Comparison of ENCODE assay signal across 22 mouse cellular contexts in the genomic region with DNA sequence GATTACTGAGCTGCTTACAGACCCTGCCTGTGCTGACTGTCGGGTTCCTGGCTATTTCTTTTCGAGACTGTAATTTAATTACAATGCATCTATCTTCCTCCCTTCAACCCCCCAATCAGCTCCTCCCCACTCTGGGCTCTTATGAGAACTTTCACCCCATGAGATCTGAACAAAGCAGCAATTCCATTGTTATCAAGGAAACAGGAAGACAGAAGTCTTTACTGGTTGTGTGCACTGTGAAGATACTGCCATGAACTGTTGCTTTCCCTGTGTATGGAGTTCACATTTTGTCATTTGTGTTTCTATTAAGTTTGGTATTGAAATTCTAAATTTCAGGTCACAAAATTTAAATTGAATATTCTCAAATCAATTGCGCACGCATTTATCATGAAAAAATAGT.
DNase-seq lines count a peak whose midpoint lies in the region; ATAC-seq and TF ChIP-seq lines count a peak whose summit lies in the region.
"Had no signal": no experiment of that assay in that cellular context is flagged by ENCODE, and none has a peak within 500 bp of the region (broad histone marks: within the 10 kb centered on the region; RNA-seq: fewer than 3 reads in every experiment).

No protein-coding gene starts in this region.

- no peaks in the 10 kb centered on the region for H3K9me3 ChIP-seq in heart, embryonic 12.5 days (replicated peaks)
- no peaks in the 10 kb centered on the region for H3K9me3 ChIP-seq in liver, embryonic 11.5 days (ENCODE audit: control insufficient read depth, low read length)
- no peaks in the 10 kb centered on the region for H3K9me3 ChIP-seq in liver, postnatal 0 days (ENCODE audit: low read length)
- H3K9me3 ChIP-seq in midbrain, embryonic 13.5 days: no peaks in the 10 kb centered on the region
- H3K9me3 ChIP-seq: forebrain, embryonic 10.5 days; forebrain, embryonic 13.5 days; heart, embryonic 10.5 days; heart, embryonic 15.5 days; hindbrain, embryonic 12.5 days; hindbrain, embryonic 15.5 days had no signal

- no peak overlapping the region for H3K9ac ChIP-seq in heart, embryonic 12.5 days
- no peak overlapping the region for H3K9ac ChIP-seq in liver, embryonic 11.5 days (ENCODE audit: low read depth, low read length)
- no peak overlapping the region for H3K9ac ChIP-seq in liver, postnatal 0 days (replicated peaks)
- no peak overlapping the region for H3K9ac ChIP-seq in midbrain, embryonic 13.5 days (replicated peaks)
- H3K9ac ChIP-seq: forebrain, embryonic 13.5 days; heart, embryonic 15.5 days; hindbrain, embryonic 12.5 days; hindbrain, embryonic 15.5 days had no signal

- H3K4me2 ChIP-seq in heart, embryonic 12.5 days: no peak overlapping the region
- H3K4me2 ChIP-seq in liver, embryonic 11.5 days: no peak overlapping the region
- H3K4me2 ChIP-seq in liver, postnatal 0 days (ENCODE audit: low read depth, low read length): no peak overlapping the region
- no peak overlapping the region for H3K4me2 ChIP-seq in midbrain, embryonic 13.5 days (replicated peaks)
- H3K4me2 ChIP-seq: forebrain, embryonic 13.5 days; heart, embryonic 15.5 days; hindbrain, embryonic 12.5 days; hindbrain, embryonic 15.5 days had no signal

- no peaks in the 10 kb centered on the region for H3K27me3 ChIP-seq in heart, embryonic 12.5 days (replicated peaks)
- no peaks in the 10 kb centered on the region for H3K27me3 ChIP-seq in liver, embryonic 11.5 days (replicated peaks; ENCODE audit: control insufficient read depth, insufficient read depth, low read length)
- H3K27me3 ChIP-seq in liver, postnatal 0 days (ENCODE audit: insufficient read depth, low read length): no peaks in the 10 kb centered on the region
- H3K27me3 ChIP-seq in midbrain, embryonic 13.5 days: peaks cover 3% of the 10 kb centered on the region; the same call in 1 of the 2 replicates
- H3K27me3 ChIP-seq: forebrain, embryonic 13.5 days; heart, embryonic 15.5 days; hindbrain, embryonic 12.5 days; hindbrain, embryonic 15.5 days had no signal

- no peak overlapping the region for H3K4me3 ChIP-seq in heart, embryonic 12.5 days
- no peak overlapping the region for H3K4me3 ChIP-seq in liver, embryonic 11.5 days (ENCODE audit: low read depth, low read length)
- no peak overlapping the region for H3K4me3 ChIP-seq in liver, postnatal 0 days (ENCODE audit: low read depth, low read length)
- no peak overlapping the region for H3K4me3 ChIP-seq in midbrain, embryonic 13.5 days (replicated peaks)
- H3K4me3 ChIP-seq: forebrain, embryonic 10.5 days; forebrain, embryonic 13.5 days; heart, embryonic 10.5 days; heart, embryonic 15.5 days; hindbrain, embryonic 12.5 days; hindbrain, embryonic 15.5 days had no signal

- no peak for TF ChIP-seq CTCF in liver, postnatal 0 days (IDR thresholded peaks at IDR 0.05; ENCODE audit: low read depth)

- H3K27ac ChIP-seq in heart, embryonic 12.5 days (ENCODE audit: poor library complexity, severe bottlenecking): no peak overlapping the region
- H3K27ac ChIP-seq in liver, embryonic 11.5 days (ENCODE audit: low read depth, low read length): no peak overlapping the region
- no peak overlapping the region for H3K27ac ChIP-seq in liver, postnatal 0 days (ENCODE audit: low read depth)
- no peak overlapping the region for H3K27ac ChIP-seq in midbrain, embryonic 13.5 days
- H3K27ac ChIP-seq: forebrain, embryonic 10.5 days; forebrain, embryonic 13.5 days; heart, embryonic 10.5 days; heart, embryonic 15.5 days; hindbrain, embryonic 12.5 days; hindbrain, embryonic 15.5 days had no signal

- H3K36me3 ChIP-seq in heart, embryonic 12.5 days: no peaks in the 10 kb centered on the region
- no peaks in the 10 kb centered on the region for H3K36me3 ChIP-seq in liver, embryonic 11.5 days (ENCODE audit: control insufficient read depth, insufficient read depth, low read length)
- H3K36me3 ChIP-seq in liver, postnatal 0 days (replicated peaks; ENCODE audit: insufficient read depth, low read length): no peaks in the 10 kb centered on the region
- H3K36me3 ChIP-seq in midbrain, embryonic 13.5 days: no peaks in the 10 kb centered on the region
- H3K36me3 ChIP-seq: forebrain, embryonic 10.5 days; heart, embryonic 10.5 days; heart, embryonic 15.5 days; hindbrain, embryonic 12.5 days; hindbrain, embryonic 15.5 days had no signal

- TF ChIP-seq EP300 in liver, postnatal 0 days (IDR thresholded peaks at IDR 0.05; ENCODE audit: low read depth): no peak

- H3K4me1 ChIP-seq in heart, embryonic 12.5 days (replicated peaks): peaks cover 16% of the 10 kb centered on the region
- H3K4me1 ChIP-seq in liver, embryonic 11.5 days (replicated peaks; ENCODE audit: control insufficient read depth, insufficient read depth, low read length): 0 out of 2 replicates have a peak, but pooled peaks cover 3% of the 10 kb centered on the region
- H3K4me1 ChIP-seq in liver, postnatal 0 days (ENCODE audit: insufficient read depth): no peaks in the 10 kb centered on the region
- H3K4me1 ChIP-seq in midbrain, embryonic 13.5 days (replicated peaks): no peaks in the 10 kb centered on the region
- H3K4me1 ChIP-seq: forebrain, embryonic 13.5 days; hindbrain, embryonic 12.5 days; hindbrain, embryonic 15.5 days had no signal

- no peak for DNase-seq in heart, adult 8-10 months (ENCODE audit: low spot score)
- no peak for DNase-seq in liver, embryonic 11.5 days (ENCODE audit: low spot score)
- no peak for DNase-seq in liver
- peak; percentile 8 for DNase-seq in R1 (ENCODE audit: low read depth, low spot score)
- no peak for DNase-seq in liver, postnatal 0 days
- DNase-seq in gastrocnemius, postnatal 10 days: no peak
- DNase-seq: adrenal gland, postnatal 10 days; adrenal gland, postnatal 36 days; cerebellum, adult 18-20 months; cerebellum, adult 9-10 months; cerebellum, postnatal 14 days; gastrocnemius, postnatal 14 days; heart, adult 11 months had no signal

- 55% methylated on average over 4 of the region's 4 CpGs for WGBS in heart, embryonic 12.5 days
- 60% methylated on average over 4 of the region's 4 CpGs for WGBS in liver, embryonic 11.5 days
- 60% methylated on average over 4 of the region's 4 CpGs for WGBS in liver, postnatal 0 days (ENCODE audit: insufficient replicate concordance)
- 61% methylated on average over 4 of the region's 4 CpGs for WGBS in midbrain, embryonic 13.5 days

- ATAC-seq in heart, embryonic 12.5 days (ENCODE audit: insufficient number of reproducible peaks, low FRiP score): peak; percentile 33; the same call in 1 of the 2 replicates
- peak; percentile 67 for ATAC-seq in liver, embryonic 11.5 days (replicated peaks; ENCODE audit: low FRiP score)
- ATAC-seq in liver, postnatal 0 days: peak; percentile 38; the same call in 1 of the 2 replicates
- ATAC-seq in midbrain, embryonic 13.5 days: no peak
- ATAC-seq: forebrain, embryonic 13.5 days; forebrain, embryonic 16.5 days had no signal
